Mouse (Mus musculus): ENCODE results near the gene Wnk4.
"Not testable (repeated sequence)": the region's sequence is repeated elsewhere in the genome, so short reads cannot be mapped to it uniquely, and the experiment has no call there.

Wnk4 gene

DNA sequence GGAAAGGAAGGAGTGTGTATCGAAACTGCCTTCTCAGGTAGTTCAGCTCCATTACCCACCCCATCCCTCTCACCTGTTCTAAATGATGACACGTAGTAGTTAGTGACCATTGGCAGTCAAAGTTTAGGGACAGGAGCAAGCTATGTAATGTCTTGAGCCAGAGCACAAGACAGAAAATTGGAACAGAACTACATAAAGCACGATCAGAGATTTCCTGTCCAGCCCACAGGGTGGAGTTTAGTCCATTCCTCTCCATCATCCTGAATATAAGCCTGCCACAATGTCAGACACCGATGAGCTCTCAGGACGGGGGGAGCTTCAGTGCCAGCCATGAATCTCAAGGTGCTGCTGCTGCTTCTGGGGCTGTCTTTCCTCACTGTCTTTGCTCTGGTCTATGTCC, 64.4 kb downstream of the Wnk4 start, which contains the start of gene Aoc2:
TSS of gene Aoc2 (plus strand) at position 301 of the 400 bp plus-strand sequence.
- no peak for DNase-seq

GRCm38 (mm10) chr11:101325201-101325600, 64.8 kb downstream of the Wnk4 start:
- not testable (repeated sequence) for DNase-seq

DNA sequence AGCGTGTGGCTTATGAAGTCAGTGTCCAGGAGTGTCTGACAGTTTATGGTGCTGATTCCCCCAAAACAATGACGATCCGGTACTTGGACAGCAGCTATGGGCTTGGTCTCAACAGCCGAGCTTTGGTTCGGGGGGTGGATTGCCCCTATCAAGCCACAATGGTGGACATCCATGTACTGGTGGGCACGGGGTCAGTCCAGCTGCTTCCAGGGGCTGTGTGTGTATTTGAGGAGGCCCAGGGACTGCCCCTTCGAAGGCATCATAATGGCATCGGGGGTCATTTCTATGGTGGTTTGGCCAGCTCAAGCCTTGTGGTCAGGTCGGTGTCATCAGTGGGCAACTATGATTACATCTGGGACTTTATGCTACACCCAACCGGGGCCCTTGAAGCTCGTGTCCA, 65.8 kb downstream of the Wnk4 start:
- DNase-seq, result no peak

All from kidney, adult 11 months (tissue).